Mouse (Mus musculus): ENCODE results near the gene Atp10b. TPM values are rescaled to one million over a fixed set of nuclear protein-coding genes. Genes with fewer than 3 reads are reported as not detected.

The Atp10b gene
- polyA plus RNA-seq, 1 experiment from 2014 or later: 4.7 TPM

DNA sequence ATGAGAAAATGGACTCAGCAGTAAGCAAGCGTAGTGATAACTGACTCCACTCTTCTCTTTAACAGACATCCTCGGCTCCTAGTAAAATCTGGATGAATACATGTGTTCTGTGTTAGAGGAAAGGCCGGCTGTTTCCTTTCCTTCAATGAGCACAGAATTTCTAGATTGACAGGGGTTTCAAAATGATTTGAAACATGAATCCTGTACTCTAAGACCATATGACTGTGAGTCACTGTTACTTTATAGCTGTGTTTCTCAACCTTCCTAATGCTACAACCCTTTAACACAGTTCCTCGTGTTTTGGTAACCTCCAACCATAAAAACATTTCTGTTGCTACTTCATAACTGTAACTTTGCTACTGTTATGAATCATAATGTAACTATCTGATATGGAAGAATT lies 33.8 kb downstream of the Atp10b start:
- 83% methylated on average over 4 of the region's 4 CpGs for WGBS
- Histone ChIP-seq H3K4me2 (ENCODE audit: low read depth, low read length) (no peak overlapping the region), H3K4me3 (replicated peaks; ENCODE audit: low read length) (no peak overlapping the region), H3K27me3 (ENCODE audit: control insufficient read depth, insufficient read depth, low read length) (no peaks in the 10 kb centered on the region), H3K9me3 (replicated peaks; ENCODE audit: control insufficient read depth, low read length) (no peaks in the 10 kb centered on the region), H3K9ac (ENCODE audit: low read length) (no peak overlapping the region), H3K36me3 (ENCODE audit: control insufficient read depth, insufficient read depth, low read length) (no peaks in the 10 kb centered on the region), H3K4me1 (ENCODE audit: control insufficient read depth, insufficient read depth, low read length) (no peaks in the 10 kb centered on the region), H3K27ac (ENCODE audit: low read length) (no peak overlapping the region)
- ATAC-seq (ENCODE audit: insufficient read depth, low FRiP score): no peak

DNA sequence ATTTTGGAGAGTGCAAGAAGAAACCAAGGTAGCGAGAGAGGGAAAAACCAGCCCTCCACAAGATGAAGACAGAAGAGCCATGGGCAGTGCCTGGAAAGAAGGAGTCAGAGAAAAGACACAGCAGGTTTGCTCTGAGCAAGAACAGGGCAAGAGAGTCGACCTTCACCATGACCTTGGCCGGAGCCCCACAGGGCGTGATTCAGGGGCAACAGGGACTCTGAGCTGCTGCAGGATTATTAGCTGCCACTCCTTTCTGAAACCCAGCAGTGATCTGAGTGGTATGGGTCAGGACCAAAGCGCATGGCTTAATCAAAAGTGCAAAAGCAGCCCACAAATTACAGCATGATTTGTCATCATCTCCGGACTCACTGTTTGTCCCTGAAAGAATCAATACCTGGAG lies 36.6 kb downstream of the Atp10b start:
- Histone ChIP-seq H3K27ac (ENCODE audit: low read length) (no peak overlapping the region), H3K4me3 (replicated peaks; ENCODE audit: low read length) (no peak overlapping the region), H3K36me3 (ENCODE audit: control insufficient read depth, insufficient read depth, low read length) (no peaks in the 10 kb centered on the region), H3K4me1 (ENCODE audit: control insufficient read depth, insufficient read depth, low read length) (no peaks in the 10 kb centered on the region), H3K9me3 (replicated peaks; ENCODE audit: control insufficient read depth, low read length) (no peaks in the 10 kb centered on the region), H3K9ac (ENCODE audit: low read length) (no peak overlapping the region), H3K27me3 (ENCODE audit: control insufficient read depth, insufficient read depth, low read length) (no peaks in the 10 kb centered on the region), H3K4me2 (ENCODE audit: low read depth, low read length) (no peak overlapping the region)
- WGBS: 47% methylated on average over 6 of the region's 6 CpGs
- ATAC-seq (ENCODE audit: insufficient read depth, low FRiP score): no peak

- H3K4me1 ChIP-seq (ENCODE audit: control insufficient read depth, insufficient read depth, low read length): no peaks in the 10 kb centered on the region
- no peak overlapping the region for H3K4me2 ChIP-seq (ENCODE audit: low read depth, low read length)
- no peak overlapping the region for H3K27ac ChIP-seq (ENCODE audit: low read length)
- H3K36me3 ChIP-seq (ENCODE audit: control insufficient read depth, insufficient read depth, low read length): no peaks in the 10 kb centered on the region
- no peaks in the 10 kb centered on the region for H3K27me3 ChIP-seq (ENCODE audit: control insufficient read depth, insufficient read depth, low read length)
- H3K9me3 ChIP-seq (replicated peaks; ENCODE audit: control insufficient read depth, low read length): no peaks in the 10 kb centered on the region
- no peak overlapping the region for H3K4me3 ChIP-seq (replicated peaks; ENCODE audit: low read length)
- 80% methylated on average over 3 of the region's 3 CpGs for WGBS
- no peak overlapping the region for H3K9ac ChIP-seq (ENCODE audit: low read length)
- ATAC-seq (ENCODE audit: insufficient read depth, low FRiP score): no peak
Measured at GRCm38 (mm10) chr11:43189817-43190593, 40.3 kb downstream of the Atp10b start.

GRCm38 (mm10) chr11:43198811-43199210 lies 49.1 kb downstream of the Atp10b start:
- H3K4me3 ChIP-seq (replicated peaks; ENCODE audit: low read length): no peak overlapping the region
- no peaks in the 10 kb centered on the region for H3K9me3 ChIP-seq (replicated peaks; ENCODE audit: control insufficient read depth, low read length)
- H3K9ac ChIP-seq (ENCODE audit: low read length): no peak overlapping the region
- 64% methylated on average over 2 of the region's 2 CpGs for WGBS
- H3K36me3 ChIP-seq (ENCODE audit: control insufficient read depth, insufficient read depth, low read length): no peaks in the 10 kb centered on the region
- H3K27me3 ChIP-seq (ENCODE audit: control insufficient read depth, insufficient read depth, low read length): no peaks in the 10 kb centered on the region
- no peak overlapping the region for H3K4me2 ChIP-seq (ENCODE audit: low read depth, low read length)
- ATAC-seq (ENCODE audit: insufficient read depth, low FRiP score): no peak
- H3K27ac ChIP-seq (ENCODE audit: low read length): no peak overlapping the region
- H3K4me1 ChIP-seq (ENCODE audit: control insufficient read depth, insufficient read depth, low read length): no peaks in the 10 kb centered on the region

GRCm38 (mm10) chr11:43199358-43199757 lies 49.7 kb downstream of the Atp10b start:
- no peak overlapping the region for H3K27ac ChIP-seq (ENCODE audit: low read length)
- H3K9me3 ChIP-seq (replicated peaks; ENCODE audit: control insufficient read depth, low read length): no peaks in the 10 kb centered on the region
- no peak for ATAC-seq (ENCODE audit: insufficient read depth, low FRiP score)
- H3K27me3 ChIP-seq (ENCODE audit: control insufficient read depth, insufficient read depth, low read length): no peaks in the 10 kb centered on the region
- no peak overlapping the region for H3K9ac ChIP-seq (ENCODE audit: low read length)
- H3K4me2 ChIP-seq (ENCODE audit: low read depth, low read length): no peak overlapping the region
- H3K36me3 ChIP-seq (ENCODE audit: control insufficient read depth, insufficient read depth, low read length): no peaks in the 10 kb centered on the region
- H3K4me1 ChIP-seq (ENCODE audit: control insufficient read depth, insufficient read depth, low read length): no peaks in the 10 kb centered on the region
- no peak overlapping the region for H3K4me3 ChIP-seq (replicated peaks; ENCODE audit: low read length)

GRCm38 (mm10) chr11:43200089-43200488 lies 50.4 kb downstream of the Atp10b start:
- H3K4me2 ChIP-seq (ENCODE audit: low read depth, low read length): no peak overlapping the region
- no peaks in the 10 kb centered on the region for H3K27me3 ChIP-seq (ENCODE audit: control insufficient read depth, insufficient read depth, low read length)
- ATAC-seq (ENCODE audit: insufficient read depth, low FRiP score): no peak
- 98% methylated on average over 2 of the region's 2 CpGs for WGBS
- H3K9ac ChIP-seq (ENCODE audit: low read length): no peak overlapping the region
- no peak overlapping the region for H3K27ac ChIP-seq (ENCODE audit: low read length)
- no peak overlapping the region for H3K4me3 ChIP-seq (replicated peaks; ENCODE audit: low read length)
- H3K36me3 ChIP-seq (ENCODE audit: control insufficient read depth, insufficient read depth, low read length): no peaks in the 10 kb centered on the region
- H3K4me1 ChIP-seq (ENCODE audit: control insufficient read depth, insufficient read depth, low read length): no peaks in the 10 kb centered on the region
- no peaks in the 10 kb centered on the region for H3K9me3 ChIP-seq (replicated peaks; ENCODE audit: control insufficient read depth, low read length)

DNA sequence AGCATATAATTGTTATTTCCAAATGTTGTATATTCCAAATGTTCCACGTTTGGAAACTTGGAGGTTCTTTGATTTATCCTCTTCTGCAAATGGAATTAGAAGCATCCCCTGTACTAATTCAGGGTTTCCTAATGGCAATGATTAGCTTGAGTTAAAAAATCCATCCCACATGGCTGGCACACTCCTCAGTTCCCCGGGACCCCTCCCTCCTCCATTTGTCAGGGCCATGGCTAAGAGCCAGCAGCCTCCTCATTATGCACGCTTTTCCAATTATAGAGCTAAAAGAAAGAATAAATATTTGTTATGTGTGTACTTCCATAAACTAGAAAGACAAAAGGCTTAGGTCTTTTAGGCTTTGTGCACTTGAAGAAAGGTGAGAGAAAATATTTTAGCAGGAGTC lies 53.9 kb downstream of the Atp10b start:
- Histone ChIP-seq H3K9ac (ENCODE audit: low read length) (no peak overlapping the region), H3K9me3 (replicated peaks; ENCODE audit: control insufficient read depth, low read length) (no peaks in the 10 kb centered on the region), H3K4me1 (ENCODE audit: control insufficient read depth, insufficient read depth, low read length) (no peaks in the 10 kb centered on the region), H3K27ac (ENCODE audit: low read length) (no peak overlapping the region), H3K36me3 (ENCODE audit: control insufficient read depth, insufficient read depth, low read length) (no peaks in the 10 kb centered on the region), H3K4me3 (replicated peaks; ENCODE audit: low read length) (no peak overlapping the region), H3K4me2 (ENCODE audit: low read depth, low read length) (no peak overlapping the region), H3K27me3 (ENCODE audit: control insufficient read depth, insufficient read depth, low read length) (no peaks in the 10 kb centered on the region)
- WGBS: 61% methylated on average over 3 of the region's 3 CpGs
- ATAC-seq (ENCODE audit: insufficient read depth, low FRiP score): no peak

- Histone ChIP-seq H3K4me3 (replicated peaks; ENCODE audit: low read length) (no peak overlapping the region), H3K4me1 (ENCODE audit: control insufficient read depth, insufficient read depth, low read length) (no peaks in the 10 kb centered on the region), H3K27me3 (ENCODE audit: control insufficient read depth, insufficient read depth, low read length) (no peaks in the 10 kb centered on the region), H3K36me3 (ENCODE audit: control insufficient read depth, insufficient read depth, low read length) (no peaks in the 10 kb centered on the region), H3K9me3 (replicated peaks; ENCODE audit: control insufficient read depth, low read length) (no peaks in the 10 kb centered on the region), H3K27ac (ENCODE audit: low read length) (no peak overlapping the region), H3K4me2 (ENCODE audit: low read depth, low read length) (no peak overlapping the region), H3K9ac (ENCODE audit: low read length) (no peak overlapping the region)
- 18% methylated on average over 1 of the region's 1 CpGs for WGBS
- ATAC-seq (ENCODE audit: insufficient read depth, low FRiP score): no peak
Measured at GRCm38 (mm10) chr11:43213134-43213533, 63.5 kb downstream of the Atp10b start.

DNA sequence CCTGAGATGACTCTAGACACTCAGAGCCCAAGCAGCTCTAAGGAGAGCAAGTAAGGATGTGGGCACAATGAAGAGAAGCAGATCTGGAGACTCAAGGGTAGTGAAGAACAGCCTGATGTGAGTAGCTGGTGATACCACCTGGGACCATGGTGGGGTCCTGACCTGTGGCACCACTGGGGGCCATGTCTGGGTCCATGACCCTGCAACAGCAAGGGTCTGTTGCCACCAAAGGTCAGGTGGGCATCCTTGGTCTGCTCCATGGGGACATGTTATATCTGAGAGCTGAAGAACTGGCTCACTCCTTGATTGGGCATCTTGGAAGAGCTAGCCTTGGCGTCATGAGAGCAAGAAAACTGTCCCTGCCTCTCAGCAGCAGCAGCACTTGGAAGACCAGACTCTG lies 64.1 kb downstream of the Atp10b start:
- Histone ChIP-seq H3K27ac (ENCODE audit: low read length) (no peak overlapping the region), H3K4me2 (ENCODE audit: low read depth, low read length) (no peak overlapping the region), H3K4me1 (ENCODE audit: control insufficient read depth, insufficient read depth, low read length) (no peaks in the 10 kb centered on the region), H3K36me3 (ENCODE audit: control insufficient read depth, insufficient read depth, low read length) (no peaks in the 10 kb centered on the region), H3K4me3 (replicated peaks; ENCODE audit: low read length) (no peak overlapping the region), H3K9ac (ENCODE audit: low read length) (no peak overlapping the region), H3K9me3 (replicated peaks; ENCODE audit: control insufficient read depth, low read length) (no peaks in the 10 kb centered on the region), H3K27me3 (ENCODE audit: control insufficient read depth, insufficient read depth, low read length) (no peaks in the 10 kb centered on the region)
- WGBS: 86% methylated on average over 1 of the region's 1 CpGs
- ATAC-seq (ENCODE audit: insufficient read depth, low FRiP score): no peak

Measured in stomach, embryonic 16.5 days (tissue).